Mouse (Mus musculus): ENCODE results near the gene Mrgpra9. TPM values are rescaled to one million over a fixed set of nuclear protein-coding genes. Genes with fewer than 3 reads are reported as not detected.

Mrgpra9 gene
- polyA plus RNA-seq (2012; rRNA removed): not detected in 2 replicates

GRCm38 (mm10) chr7:47252770-47253169 lies at the start of gene Mrgpra9:
Gene Mrgpra9, minus strand, starts transcription at chr7:47252848.

GRCm38 (mm10) chr7:47204830-47205229 lies 47.8 kb downstream of the Mrgpra9 start, which contains the start of gene Mrgpra6:
Gene Mrgpra6, minus strand, starts transcription at chr7:47204920.

Other genes starting within 250 kb of the Mrgpra9 start
- 6.8 and 8.6 TPM in 2 replicates for gene Spty2d1, start 244.4 kb downstream of the Mrgpra9 start, polyA plus RNA-seq (2012; rRNA removed)
- gene Tmem86a, start 202.2 kb downstream of the Mrgpra9 start, polyA plus RNA-seq (2012; rRNA removed): 7.8 and 11.0 TPM in 2 replicates
- 23.2 and 24.5 TPM in 2 replicates for gene Ptpn5, start 119.2 kb downstream of the Mrgpra9 start, polyA plus RNA-seq (2012; rRNA removed)
- not detected in 2 replicates for gene Mrgpra6, start 47.9 kb downstream of the Mrgpra9 start, polyA plus RNA-seq (2012; rRNA removed)
- gene Mrgpra1, start 101.4 kb upstream of the Mrgpra9 start, polyA plus RNA-seq (2012; rRNA removed): not detected in 2 replicates
- not detected in 2 replicates for gene Mrgpra2a, start 199.3 kb upstream of the Mrgpra9 start, polyA plus RNA-seq (2012; rRNA removed)

Measured in central nervous system, embryonic 11.5 days (tissue).